Mouse (Mus musculus): Measurements from ENCODE around the gene Jsrp1.

DNA sequence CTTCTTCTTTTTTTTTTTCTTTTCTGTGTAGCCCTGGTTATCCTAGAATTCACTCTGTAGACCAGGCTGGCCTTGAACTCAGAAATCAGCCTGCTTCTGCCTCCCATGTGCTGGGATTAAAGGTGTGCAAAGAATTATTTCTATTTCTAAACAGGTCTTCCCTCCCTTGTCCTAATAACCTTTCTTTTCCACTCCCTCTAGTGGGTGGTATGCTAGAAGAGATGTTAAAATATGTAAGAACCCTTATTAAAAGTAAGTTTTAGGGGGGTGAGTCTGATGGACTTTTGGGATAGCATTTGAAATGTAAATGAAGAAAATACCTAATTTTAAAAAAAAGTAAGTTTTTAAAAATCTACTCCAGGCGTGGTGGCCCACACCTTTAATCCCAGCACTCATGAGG is 10.0 kb upstream of the Jsrp1 start:
- no peak for TF ChIP-seq CTCF (IDR thresholded peaks at IDR 0.05; ENCODE audit: borderline replicate concordance, control insufficient read depth, extremely low read depth, insufficient read depth, low read length, poor library complexity)
- TF ChIP-seq POLR2A (IDR thresholded peaks at IDR 0.05; ENCODE audit: control insufficient read depth, extremely low read depth, insufficient read depth, low read length, poor library complexity), result no peak
